Mouse (Mus musculus) liver, embryonic 14.5 days (tissue): ENCODE data around the gene Rplp0.

ENCODE experiments used
- CTCF ChIP-seq: IDR thresholded peaks from 2 replicates; pipeline ENCODE4 v1.5.1; 2016; ENCODE audit warnings: antibody characterized with exemption, low read depth, control low read depth
- EP300 ChIP-seq: IDR thresholded peaks from 2 replicates; pipeline ENCODE4 v1.6.1; 2016; ENCODE audit warnings: antibody characterized with exemption, low read depth

DNA sequence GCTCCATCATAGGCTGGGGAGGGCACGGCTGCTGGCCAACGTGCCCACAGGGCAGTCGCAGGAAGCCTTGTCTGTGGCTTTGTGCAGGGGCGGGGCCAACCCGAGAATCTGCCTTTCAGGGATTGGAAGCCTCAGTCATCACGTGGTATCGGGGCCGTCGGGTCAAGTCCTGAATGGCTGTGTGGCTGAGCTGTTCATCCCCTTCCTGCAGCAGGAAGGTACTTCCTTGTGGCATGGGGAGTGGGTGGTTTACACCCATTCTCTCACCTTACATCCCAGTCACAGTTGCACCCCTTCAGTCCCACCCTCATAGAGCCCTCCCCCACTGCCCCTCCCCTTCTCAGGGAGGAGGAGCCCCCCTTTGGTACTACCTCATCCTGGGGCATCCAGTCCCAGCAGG is 22.4 kb downstream of the Rplp0 start:
- TF ChIP-seq EP300 (no peak), CTCF (no peak)
